Mouse (Mus musculus): ENCODE data around the gene Tmem132c.

Gene Tmem132c

DNA sequence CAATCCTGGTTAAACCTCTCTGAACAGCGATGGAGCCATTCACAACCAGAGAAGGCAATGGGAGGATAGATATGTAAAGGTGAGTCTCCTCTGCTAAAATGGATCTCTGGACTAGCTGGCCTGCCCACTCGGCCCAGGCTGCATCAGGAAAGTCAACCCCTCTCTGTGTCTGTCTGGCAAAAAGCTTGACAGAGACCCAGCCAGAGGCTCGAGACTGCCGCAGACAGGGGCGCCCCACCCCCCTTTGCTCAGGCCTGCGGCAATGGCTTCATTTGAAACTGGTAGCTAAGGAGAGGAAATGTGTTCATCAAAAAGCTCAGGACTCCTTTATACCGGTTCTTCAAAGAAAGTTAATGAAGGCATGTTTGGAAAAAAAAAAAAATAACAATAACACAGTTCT lies 156.4 kb downstream of the Tmem132c start:
- in situ Hi-C loops (cut with MboI; ENCODE audit: low sequenced_read_pairs) = no loop called here

DNA sequence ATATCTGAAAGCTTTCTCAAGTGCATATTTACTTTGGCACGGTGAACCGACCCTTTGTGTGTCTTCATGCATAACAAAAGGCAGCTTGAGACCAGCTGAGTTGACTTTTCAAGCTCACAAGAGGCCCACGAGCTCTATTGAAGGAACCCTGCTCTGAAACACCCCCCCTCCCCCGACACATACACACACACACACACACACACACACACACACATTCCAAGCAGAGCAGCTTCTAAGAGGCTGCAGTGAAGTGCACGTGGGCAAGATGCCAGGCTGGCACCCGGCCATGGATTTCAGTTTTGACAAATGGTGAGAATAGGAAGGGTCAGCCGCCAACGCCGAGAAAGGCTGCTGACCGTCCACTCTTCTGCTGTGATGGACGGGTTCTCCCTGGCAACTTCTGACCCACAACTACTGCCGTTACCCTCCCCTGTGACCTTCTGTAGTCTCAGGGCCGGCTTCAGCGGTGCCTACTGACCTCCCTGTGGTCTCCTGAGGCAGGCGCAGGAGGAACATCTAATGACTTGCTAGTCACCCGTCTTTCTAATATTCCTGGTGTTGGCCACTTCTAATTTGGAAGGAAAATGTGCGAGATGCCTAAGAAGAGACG lies 163.9 kb downstream of the Tmem132c start:
- in situ Hi-C loops (cut with MboI; ENCODE audit: low sequenced_read_pairs) = no loop called here

DNA sequence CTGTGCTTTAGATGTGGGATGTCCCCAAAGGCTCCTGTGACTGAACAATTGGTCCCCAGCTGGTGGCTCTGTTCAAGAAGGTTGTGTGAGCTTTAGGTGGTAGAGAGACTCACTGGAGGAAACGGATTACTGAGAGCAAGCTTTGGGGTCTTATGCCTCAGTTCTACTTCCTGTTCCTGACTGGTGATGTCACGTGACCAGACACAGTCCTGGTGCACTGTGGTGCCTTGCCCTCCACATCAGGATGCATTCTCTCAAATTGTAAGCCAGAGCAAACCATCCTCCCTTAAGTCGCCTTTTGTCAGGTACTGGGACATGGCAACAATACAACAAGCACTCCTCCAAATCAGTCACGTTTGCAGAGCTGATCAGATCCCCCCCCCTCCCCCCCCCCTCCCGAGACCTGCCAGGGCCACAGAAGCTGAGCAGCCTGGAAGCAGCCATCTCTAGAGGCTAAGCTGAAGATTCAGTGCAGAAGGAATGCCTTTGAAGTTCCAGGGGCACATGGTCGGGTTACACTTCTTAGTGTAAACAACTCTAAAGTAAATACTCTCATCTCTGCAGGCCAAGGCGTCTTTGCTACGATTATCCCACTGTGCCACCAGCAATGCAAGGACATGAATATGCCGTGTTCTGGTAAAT lies 164.5 kb downstream of the Tmem132c start:
- in situ Hi-C loops (cut with MboI; ENCODE audit: low sequenced_read_pairs) = no loop called here

- in situ Hi-C loops (cut with MboI; ENCODE audit: low sequenced_read_pairs) = no loop called here
Observed at GRCm38 (mm10) chr5:127416536-127416935, 174.9 kb downstream of the Tmem132c start.

- in situ Hi-C loops (cut with MboI; ENCODE audit: low sequenced_read_pairs) = no loop called here
Observed at GRCm38 (mm10) chr5:127423936-127424335, 182.3 kb downstream of the Tmem132c start.

DNA sequence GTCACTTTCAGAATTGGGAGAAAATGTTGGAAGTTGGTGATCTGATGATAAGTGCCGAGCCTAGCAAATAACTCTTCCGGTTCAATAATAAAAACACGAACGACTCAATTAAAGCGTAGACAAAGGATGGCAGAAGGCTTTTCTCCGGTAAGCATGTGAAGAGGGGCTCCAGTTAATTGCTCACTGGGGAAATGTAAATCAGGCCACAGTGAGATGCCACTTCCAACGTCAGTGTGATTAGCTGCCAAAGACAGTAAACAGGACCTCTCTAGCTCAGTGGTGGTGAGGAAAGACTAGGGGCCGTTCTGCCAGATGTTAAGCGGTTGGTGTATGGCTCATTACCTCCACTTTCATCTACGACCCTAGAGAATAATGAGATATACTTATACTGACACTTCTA lies 187.5 kb downstream of the Tmem132c start:
- in situ Hi-C loops (cut with MboI; ENCODE audit: low sequenced_read_pairs) = no loop called here

GRCm38 (mm10) chr5:127431561-127431960 lies 190.0 kb downstream of the Tmem132c start:
- in situ Hi-C loops (cut with MboI; ENCODE audit: low sequenced_read_pairs) = no loop called here

DNA sequence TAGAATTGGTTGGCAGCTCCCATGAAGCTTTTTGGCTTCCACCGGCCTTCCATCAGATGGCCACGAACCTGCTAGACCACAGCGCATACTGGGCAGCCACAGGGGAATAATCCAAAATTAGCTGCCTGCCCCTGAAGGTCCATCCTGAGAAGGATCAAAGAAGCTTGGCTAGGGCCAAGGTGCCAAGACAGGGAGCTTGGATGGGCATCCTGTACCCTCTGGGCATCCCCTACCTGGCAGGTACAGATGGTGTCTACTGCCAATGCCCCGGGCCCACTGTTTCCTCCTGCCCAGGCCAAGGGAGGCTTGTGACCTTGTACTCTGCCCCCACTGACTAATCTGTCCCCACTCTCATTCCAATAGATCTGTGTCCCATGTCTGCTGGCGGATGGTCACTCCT lies 195.2 kb downstream of the Tmem132c start:
- in situ Hi-C loops (cut with MboI; ENCODE audit: low sequenced_read_pairs) = no loop called here

DNA sequence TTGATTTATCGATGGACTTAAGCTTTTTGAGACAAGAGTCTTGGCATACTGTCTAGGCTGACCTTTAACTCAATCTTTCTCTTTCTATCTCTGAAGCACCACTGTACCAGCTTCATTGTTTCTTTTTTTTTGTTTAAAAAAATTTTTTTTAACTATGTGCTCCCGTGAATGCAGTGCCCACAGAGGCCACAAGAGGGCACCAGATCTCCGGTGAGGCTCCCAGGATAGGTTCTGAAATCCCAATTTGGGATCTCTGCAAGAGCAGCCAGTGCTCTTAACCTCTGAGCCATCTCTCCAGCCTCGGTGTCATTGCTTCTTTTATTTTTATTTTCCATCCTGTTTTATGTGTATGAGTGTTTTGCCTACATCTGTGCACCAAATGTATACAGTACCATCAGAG lies 197.0 kb downstream of the Tmem132c start:
- in situ Hi-C loops (cut with MboI; ENCODE audit: low sequenced_read_pairs) = no loop called here

DNA sequence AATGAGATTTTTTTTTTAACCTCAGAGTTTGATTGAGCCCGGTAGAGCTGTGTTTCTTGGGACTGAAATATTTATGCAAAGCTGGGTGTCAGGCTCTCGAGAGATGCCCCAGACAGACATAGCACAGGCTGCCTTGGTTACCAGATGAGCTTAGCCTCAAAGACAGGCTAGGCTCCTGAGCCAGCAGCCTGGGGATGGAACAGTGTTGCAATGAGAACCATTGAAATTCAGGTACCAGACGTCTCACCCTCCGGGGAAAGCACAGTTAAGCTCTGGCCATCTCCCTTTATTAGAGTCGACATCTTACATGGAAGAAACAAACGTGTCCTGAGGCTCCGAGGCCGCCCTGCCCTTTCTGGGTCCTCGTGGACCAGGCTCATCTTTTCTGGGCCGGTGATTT lies 200.4 kb downstream of the Tmem132c start:
- in situ Hi-C loops (cut with MboI; ENCODE audit: low sequenced_read_pairs) = no loop called here

DNA sequence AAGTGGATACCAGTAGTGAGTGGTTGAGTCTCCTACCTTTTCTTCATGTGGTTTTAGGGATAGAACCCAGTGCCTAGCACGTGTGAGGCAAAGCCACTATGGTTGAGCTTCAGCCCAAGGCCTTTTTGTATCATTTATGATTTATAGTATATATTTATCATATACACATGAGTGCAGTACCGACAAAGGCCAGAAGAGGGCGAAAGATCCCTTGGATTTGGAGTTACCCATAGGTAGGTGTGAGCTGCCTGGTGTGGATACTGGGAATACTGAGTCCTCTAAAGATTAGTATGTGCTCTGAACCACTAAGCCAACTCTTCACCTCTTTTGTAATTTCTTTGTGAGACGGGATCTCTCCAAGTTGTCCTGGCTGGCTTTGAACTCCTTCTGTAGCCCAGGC lies 212.0 kb downstream of the Tmem132c start:
- in situ Hi-C loops (cut with MboI; ENCODE audit: low sequenced_read_pairs) = no loop called here

DNA sequence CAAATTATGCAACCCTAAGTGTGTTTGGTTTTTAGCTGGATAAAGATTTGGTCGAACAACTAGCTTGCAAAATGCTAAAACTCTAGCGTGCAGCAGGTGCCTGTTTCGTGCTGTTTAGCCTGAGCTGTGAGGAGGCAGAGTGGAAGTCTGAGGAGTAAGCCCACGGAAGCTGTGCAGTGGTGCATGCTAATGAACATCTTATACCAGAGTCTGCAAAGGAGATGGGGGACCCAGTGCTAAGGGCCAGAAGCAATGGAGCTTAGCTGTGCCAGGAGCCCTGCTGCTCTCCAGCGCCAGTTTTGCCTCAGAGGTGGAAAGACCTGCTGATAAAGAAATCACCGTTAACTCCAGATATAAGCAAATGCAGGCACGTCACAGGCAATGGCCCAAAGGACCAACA lies 212.5 kb downstream of the Tmem132c start:
- in situ Hi-C loops (cut with MboI; ENCODE audit: low sequenced_read_pairs) = no loop called here

DNA sequence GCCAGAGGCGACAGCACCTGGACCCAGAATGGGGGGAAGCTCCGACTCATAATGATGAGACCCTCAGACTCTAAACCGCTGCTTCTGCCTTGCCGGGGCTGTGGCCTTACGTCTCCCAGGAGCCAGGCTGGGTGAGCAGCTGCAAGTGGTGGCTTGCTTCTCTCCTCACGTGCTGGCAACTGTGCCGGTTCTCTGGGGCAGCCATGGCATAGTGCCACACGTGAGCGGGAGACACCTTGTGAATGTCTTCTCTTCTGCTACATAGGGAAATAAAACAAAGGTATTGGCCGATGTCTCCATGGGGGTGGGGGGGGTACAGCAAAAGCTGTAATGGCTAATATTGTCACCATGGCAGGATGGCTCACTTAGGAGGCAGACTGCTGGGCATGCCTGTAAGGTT lies 214.5 kb downstream of the Tmem132c start:
- in situ Hi-C loops (cut with MboI; ENCODE audit: low sequenced_read_pairs) = no loop called here

GRCm38 (mm10) chr5:127468151-127468550 lies 226.5 kb downstream of the Tmem132c start:
- in situ Hi-C loops (cut with MboI; ENCODE audit: low sequenced_read_pairs) = no loop called here

- in situ Hi-C loops (cut with MboI; ENCODE audit: low sequenced_read_pairs) = no loop called here
Observed at GRCm38 (mm10) chr5:127470351-127470750, 228.7 kb downstream of the Tmem132c start.

DNA sequence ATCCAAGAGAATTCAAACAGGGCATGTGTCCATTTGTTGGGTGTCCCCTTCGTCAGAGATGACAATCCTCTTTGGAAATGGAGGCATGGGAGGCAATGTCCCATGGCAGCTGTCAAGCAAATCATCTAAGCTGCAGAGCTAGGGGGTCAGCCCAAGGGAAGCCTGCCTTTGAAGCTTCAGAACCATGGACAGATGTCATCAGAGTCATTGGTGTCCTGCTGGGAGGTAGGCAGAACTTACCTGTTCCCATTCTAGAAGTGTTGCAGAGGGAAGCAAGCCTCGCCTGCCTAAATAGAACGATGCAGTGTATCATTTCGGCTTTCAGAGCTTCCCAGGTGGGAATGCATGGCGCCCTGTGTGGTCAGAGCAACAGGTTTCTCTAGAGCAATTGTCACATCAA lies 230.3 kb downstream of the Tmem132c start:
- in situ Hi-C loops (cut with MboI; ENCODE audit: low sequenced_read_pairs) = no loop called here

DNA sequence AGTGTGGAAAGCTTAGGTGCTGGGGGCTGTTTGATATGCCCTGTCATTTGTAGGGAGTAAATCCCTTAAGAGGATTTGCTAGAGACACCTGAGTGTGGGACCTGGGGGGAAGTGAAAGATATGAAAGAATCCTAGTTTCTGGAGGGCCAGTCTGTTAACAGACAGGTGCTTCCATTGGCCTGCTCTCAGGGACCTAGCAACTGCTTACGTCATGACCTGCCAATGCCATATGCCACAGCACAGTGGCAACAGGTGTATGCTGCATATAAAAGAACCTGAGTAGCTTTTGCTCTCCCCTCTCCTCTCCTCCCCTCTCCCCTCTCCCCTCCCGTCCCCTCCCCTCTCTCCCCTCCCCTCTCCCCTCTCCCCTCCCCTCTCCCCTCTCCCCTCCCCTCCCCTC lies 232.1 kb downstream of the Tmem132c start:
- in situ Hi-C loops (cut with MboI; ENCODE audit: low sequenced_read_pairs) = no loop called here

DNA sequence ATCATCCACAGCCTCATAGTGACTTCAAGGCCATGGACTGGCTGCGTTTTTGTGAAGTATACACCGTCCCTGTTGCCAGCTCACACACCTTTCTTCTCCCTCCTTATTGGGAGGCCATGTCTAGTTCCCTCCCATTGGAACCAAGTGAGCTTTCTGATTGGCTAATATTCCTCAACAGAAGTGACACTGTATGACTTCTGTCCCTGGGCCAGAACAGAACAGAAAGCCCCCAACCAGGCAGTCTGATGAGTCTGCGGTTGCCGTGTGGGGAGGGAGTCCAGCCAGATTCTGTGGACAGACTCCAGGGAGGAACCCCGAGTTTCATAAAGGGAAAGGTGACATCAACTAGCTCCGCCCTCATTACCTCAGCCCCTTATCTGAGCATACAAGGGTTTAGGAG lies 233.2 kb downstream of the Tmem132c start:
- in situ Hi-C loops (cut with MboI; ENCODE audit: low sequenced_read_pairs) = no loop called here

DNA sequence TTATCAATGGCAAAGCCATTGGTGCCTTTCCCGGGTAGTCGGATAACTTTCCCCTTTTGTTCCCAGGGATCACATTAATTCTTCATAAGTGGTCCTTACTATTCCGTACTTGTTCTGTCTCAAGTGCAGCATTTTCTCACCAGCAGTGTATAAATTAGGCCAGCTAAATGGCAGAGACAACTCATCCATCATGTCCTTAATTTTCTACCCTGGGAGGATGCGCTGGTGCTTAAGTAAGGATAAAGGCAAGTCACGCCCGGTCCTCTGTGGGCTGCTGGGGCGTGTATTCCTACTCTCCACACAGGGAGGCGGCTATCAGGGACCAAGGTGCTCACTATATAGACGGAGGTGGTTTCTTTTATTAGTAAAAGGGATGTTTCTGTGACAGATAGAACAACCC lies 236.2 kb downstream of the Tmem132c start:
- in situ Hi-C loops (cut with MboI; ENCODE audit: low sequenced_read_pairs) = no loop called here

GRCm38 (mm10) chr5:127478322-127478721 lies 236.7 kb downstream of the Tmem132c start:
- in situ Hi-C loops (cut with MboI; ENCODE audit: low sequenced_read_pairs) = no loop called here

DNA sequence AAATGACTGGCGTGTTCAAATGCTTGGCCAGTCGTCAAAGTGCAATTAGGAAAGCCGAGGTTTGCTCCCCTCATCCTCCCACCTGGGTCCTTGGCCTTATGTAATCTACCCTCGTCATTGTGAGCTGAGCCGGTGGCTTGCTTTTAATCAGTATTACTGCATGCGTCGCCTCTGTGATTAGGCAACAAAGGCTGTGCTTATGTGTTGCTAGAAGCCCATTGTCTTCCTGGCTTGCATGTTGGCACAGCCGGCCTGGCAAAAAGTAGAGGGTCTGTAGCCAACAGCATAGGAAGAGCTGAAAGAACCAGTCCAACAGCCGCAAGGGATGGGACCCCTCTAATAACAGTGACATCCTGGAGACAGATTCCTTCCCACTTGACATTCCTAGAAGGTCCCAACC lies 239.3 kb downstream of the Tmem132c start:
- in situ Hi-C loops (cut with MboI; ENCODE audit: low sequenced_read_pairs) = no loop called here

- in situ Hi-C loops (cut with MboI; ENCODE audit: low sequenced_read_pairs) = no loop called here
Observed at GRCm38 (mm10) chr5:127481416-127481815, 239.8 kb downstream of the Tmem132c start.

DNA sequence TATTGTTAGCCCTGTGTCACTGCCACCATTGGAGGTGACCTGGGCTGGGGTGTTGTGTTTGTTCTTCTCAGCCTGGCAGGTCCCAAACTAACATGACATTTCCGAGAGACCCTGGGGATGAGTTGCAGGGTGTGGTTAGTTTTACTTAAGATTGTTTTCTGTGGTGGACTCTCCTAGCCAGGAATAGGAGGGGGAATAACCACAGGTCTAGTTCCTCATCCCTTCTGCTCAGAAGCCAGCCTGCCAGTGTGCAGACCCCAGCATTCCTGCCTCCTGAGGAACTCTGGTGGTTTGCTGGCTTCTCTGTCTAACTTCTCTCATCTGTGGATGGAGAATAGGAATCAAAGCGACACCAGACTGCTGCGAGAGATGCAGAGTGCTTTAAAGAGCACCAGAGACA lies 240.7 kb downstream of the Tmem132c start:
- in situ Hi-C loops (cut with MboI; ENCODE audit: low sequenced_read_pairs) = no loop called here
